Mouse (Mus musculus) embryonic stem cell, embryonic (primary cell): Measurements from ENCODE around the gene Gm10273.
"Not testable (repeated sequence)": the region's sequence is repeated elsewhere in the genome, so short reads cannot be mapped to it uniquely, and the experiment has no call there.

ENCODE experiments used
- CTCF ChIA-PET, 4 experiments: fragments of 300-600 bp in 2 of 4; fragments of 350-600 bp in 2 of 4; sonication (Branson Sonifier 250); formaldehyde crosslinking; loops; one replicate each; lab custom pipeline; 2022; ENCODE audit warnings: inconsistent platforms in 2 of 4; lab: Charles Lee
- POLR2A ChIA-PET, 4 experiments: fragments of 300-600 bp in 2 of 4; fragments of 350-600 bp in 2 of 4; sonication (Branson Sonifier 250); formaldehyde crosslinking; loops; one replicate each; lab custom pipeline; 2022; ENCODE audit warnings: antibody characterized with exemption in 4 of 4, inconsistent platforms in 1 of 4; lab: Charles Lee

Gm10273 gene

GRCm38 (mm10) chr10:59395461-59395860 is at the start of gene Gm10273:
Gene Gm10273 (plus strand): TSS chr10:59395632.
- POLR2A ChIA-PET: interaction anchor here in 2 of 4 experiments (0.8 to 1.7 kb wide), 2 partner anchors 8 to 58 kb away, joined by 3 to 4 read pairs; partner anchors contain the start of gene Pla2g12b (in 1 of the 2)

GRCm38 (mm10) chr10:59346560-59346959 is 48.9 kb upstream of the Gm10273 start:
- ChIA-PET CTCF (interaction anchor here in 1 of 4 experiments (0.6 kb wide), 2 partner anchors 34 to 111 kb away, joined by 3 read pairs; no protein-coding TSS in a partner anchor), POLR2A (interaction anchor here in 1 of 4 experiments (0.6 kb wide), 1 partner anchor 95 kb away, joined by 5 read pairs; no protein-coding TSS in a partner anchor)

More at GRCm38 (mm10) chr10:59395461-59395860, at the start of gene Gm10273:
- CTCF ChIA-PET: not testable (repeated sequence)

- ChIA-PET POLR2A (interaction anchor here in 2 of 4 experiments (1.0 to 1.6 kb wide), 3 partner anchors 17 to 27 kb away, joined by 3 to 7 read pairs (median 4); partner anchors contain the start of gene P4ha1 (in 1 of the 2)), CTCF (interaction anchor here in 1 of 4 experiments (0.9 kb wide), 1 partner anchor 11 kb away, joined by 3 read pairs; no protein-coding TSS in a partner anchor)
Observed at GRCm38 (mm10) chr10:59348200-59348599, 47.2 kb upstream of the Gm10273 start.

- CTCF ChIA-PET: no interaction called here
- POLR2A ChIA-PET: interaction anchor here in 1 of 4 experiments (0.8 kb wide), 1 partner anchor 32 kb away, joined by 3 read pairs; no protein-coding TSS in a partner anchor
Observed at GRCm38 (mm10) chr10:59349536-59349935, 45.9 kb upstream of the Gm10273 start.

GRCm38 (mm10) chr10:59353065-59353464 is 42.4 kb upstream of the Gm10273 start:
- CTCF ChIA-PET: no interaction called here
- POLR2A ChIA-PET: no interaction called here

GRCm38 (mm10) chr10:59354120-59354519 is 41.3 kb upstream of the Gm10273 start:
- ChIA-PET POLR2A (interaction anchor here in 3 of 4 experiments (0.7 to 2.3 kb wide), 5 partner anchors 22 to 31 kb away, joined by 3 to 17 read pairs (median 5); partner anchors contain the start of gene P4ha1 (in 3 of the 3)), CTCF (interaction anchor here in 1 of 4 experiments (0.5 to 1.8 kb wide), 3 partner anchors 15 to 61 kb away, joined by 3 to 8 read pairs (median 4); partner anchors contain the start of gene P4ha1)

- ChIA-PET POLR2A (interaction anchor here in 3 of 4 experiments (0.8 to 2.3 kb wide), 7 partner anchors 12 to 260 kb away, joined by 3 to 17 read pairs (median 4); partner anchors contain the start of genes P4ha1 (in 3 of the 3), Sept10 (in 1 of the 3) and Sowahc (in 1 of the 3)), CTCF (interaction anchor here in 1 of 4 experiments (1.8 kb wide), 2 partner anchors 14 to 31 kb away, joined by 3 to 8 read pairs; partner anchors contain the start of gene P4ha1)
Observed at GRCm38 (mm10) chr10:59355020-59355419, 40.4 kb upstream of the Gm10273 start.

GRCm38 (mm10) chr10:59358744-59359143 is 36.7 kb upstream of the Gm10273 start:
- CTCF ChIA-PET: interaction anchor here in 2 of 4 experiments (0.6 to 1.1 kb wide), 3 partner anchors 11 to 459 kb away, joined by 3 to 5 read pairs (median 3); no protein-coding TSS in a partner anchor
- POLR2A ChIA-PET: no interaction called here

- POLR2A ChIA-PET: no interaction called here
- CTCF ChIA-PET: no interaction called here
Observed at GRCm38 (mm10) chr10:59363208-59363607, 32.2 kb upstream of the Gm10273 start.

- ChIA-PET CTCF (no interaction called here), POLR2A (interaction anchor here in 1 of 4 experiments (1.7 kb wide), 1 partner anchor 16 kb away, joined by 4 read pairs; no protein-coding TSS in a partner anchor)
Observed at GRCm38 (mm10) chr10:59364551-59364950, 30.9 kb upstream of the Gm10273 start.

GRCm38 (mm10) chr10:59365804-59366589 is 29.4 kb upstream of the Gm10273 start:
- CTCF ChIA-PET: interaction anchor here in 2 of 4 experiments (0.5 to 1.1 kb wide), 2 partner anchors 13 to 31 kb away, joined by 3 read pairs; no protein-coding TSS in a partner anchor

GRCm38 (mm10) chr10:59366746-59367145 is 28.7 kb upstream of the Gm10273 start:
- CTCF ChIA-PET: no interaction called here
- POLR2A ChIA-PET: interaction anchor here in 1 of 4 experiments (1.0 to 1.4 kb wide), 4 partner anchors 11 to 542 kb away, joined by 3 to 4 read pairs (median 4); partner anchors contain the start of gene P4ha1

More at GRCm38 (mm10) chr10:59365804-59366589, 29.4 kb upstream of the Gm10273 start:
- POLR2A ChIA-PET: interaction anchor here in 2 of 4 experiments (1.0 to 1.7 kb wide), 4 partner anchors 18 to 43 kb away, joined by 3 to 4 read pairs (median 4); partner anchors contain the start of gene P4ha1 (in 1 of the 2)

- ChIA-PET POLR2A (interaction anchor here in 1 of 4 experiments (1.2 to 1.4 kb wide), 3 partner anchors 12 to 541 kb away, joined by 3 to 4 read pairs (median 4); partner anchors contain the start of gene P4ha1), CTCF (no interaction called here)
Observed at GRCm38 (mm10) chr10:59367206-59367605, 28.2 kb upstream of the Gm10273 start.

GRCm38 (mm10) chr10:59368729-59369128 is 26.7 kb upstream of the Gm10273 start:
- POLR2A ChIA-PET: interaction anchor here in 2 of 4 experiments (0.6 to 1.1 kb wide), 4 partner anchors 17 to 45 kb away, joined by 3 read pairs; no protein-coding TSS in a partner anchor
- CTCF ChIA-PET: interaction anchor here in 1 of 4 experiments (1.1 kb wide), 1 partner anchor 14 kb away, joined by 3 read pairs; no protein-coding TSS in a partner anchor

- CTCF ChIA-PET: interaction anchor here in 1 of 4 experiments (1.1 kb wide), 1 partner anchor 15 kb away, joined by 3 read pairs; no protein-coding TSS in a partner anchor
- POLR2A ChIA-PET: no interaction called here
Observed at GRCm38 (mm10) chr10:59369426-59369825, 26.0 kb upstream of the Gm10273 start.

- CTCF ChIA-PET: interaction anchor here in 3 of 4 experiments (0.6 to 2.5 kb wide), 7 partner anchors 10 to 616 kb away, joined by 3 to 9 read pairs (median 6); partner anchors contain the start of gene P4ha1 (in 1 of the 3)
- POLR2A ChIA-PET: interaction anchor here in 2 of 4 experiments (0.7 to 1.6 kb wide), 2 partner anchors 20 to 55 kb away, joined by 3 to 5 read pairs; partner anchors contain the start of gene P4ha1 (in 1 of the 2)
Observed at GRCm38 (mm10) chr10:59377906-59378305, 17.5 kb upstream of the Gm10273 start.

- ChIA-PET CTCF (interaction anchor here (0.6 to 2.5 kb wide), 22 partner anchors 9 to 921 kb away, joined by 3 to 10 read pairs (median 4); partner anchors contain the start of genes P4ha1 (in 1 of the 4) and Pla2g12b (in 1 of the 4)), POLR2A (interaction anchor here in 2 of 4 experiments (0.7 to 1.6 kb wide), 4 partner anchors 9 to 55 kb away, joined by 3 to 13 read pairs (median 5); partner anchors contain the start of gene P4ha1 (in 1 of the 2))
Observed at GRCm38 (mm10) chr10:59378728-59379127, 16.7 kb upstream of the Gm10273 start.
